Mouse (Mus musculus): ENCODE measurements around the gene Arnt2. TPM values are rescaled to one million over a fixed set of nuclear protein-coding genes. Genes with fewer than 3 reads are reported as not detected.

Gene Arnt2
- polyA plus RNA-seq, 1 experiment from 2014 or later = 5.8 TPM

DNA sequence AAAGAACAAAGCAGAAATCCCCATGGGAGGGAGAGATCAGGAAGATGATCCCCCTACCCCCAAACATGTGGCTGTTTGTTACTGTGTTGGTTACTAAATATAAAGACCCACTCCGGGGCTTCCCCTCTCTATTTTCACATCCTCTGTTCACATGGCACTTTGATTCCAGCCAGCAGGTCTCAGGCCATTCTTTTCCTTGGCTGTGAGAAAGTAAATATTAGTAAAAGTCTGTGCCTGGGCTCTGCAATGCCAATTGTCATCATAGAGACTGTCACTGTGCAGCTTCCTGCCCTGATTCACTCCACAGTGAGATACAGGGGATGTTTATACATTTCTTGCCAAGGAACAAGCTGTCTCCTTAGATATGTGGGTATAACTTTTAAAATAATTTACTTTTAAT, 197.9 kb downstream of the Arnt2 start:
- H3K4me2 ChIP-seq (ENCODE audit: low read length) = no peak overlapping the region
- WGBS = 29% methylated on average over 1 of the region's 1 CpGs
- H3K9ac ChIP-seq (ENCODE audit: low read length) = no peak overlapping the region
- no peaks in the 10 kb centered on the region for H3K27me3 ChIP-seq (replicated peaks; ENCODE audit: control insufficient read depth, insufficient read depth, low read length)
- no peaks in the 10 kb centered on the region for H3K9me3 ChIP-seq (ENCODE audit: control insufficient read depth, low read length)
- DNase-seq (ENCODE audit: low spot score) (no peak), ATAC-seq (replicated peaks; ENCODE audit: low FRiP score, low TSS enrichment, low read depth) (no peak)
- no peaks in the 10 kb centered on the region for H3K4me1 ChIP-seq (replicated peaks; ENCODE audit: control insufficient read depth, insufficient read depth, low read length)
- H3K27ac ChIP-seq (ENCODE audit: low read depth) = no peak overlapping the region
- no peaks in the 10 kb centered on the region for H3K36me3 ChIP-seq (ENCODE audit: control insufficient read depth, insufficient read depth, low read length)
- no peak overlapping the region for H3K4me3 ChIP-seq (ENCODE audit: low read depth, low read length)

DNA sequence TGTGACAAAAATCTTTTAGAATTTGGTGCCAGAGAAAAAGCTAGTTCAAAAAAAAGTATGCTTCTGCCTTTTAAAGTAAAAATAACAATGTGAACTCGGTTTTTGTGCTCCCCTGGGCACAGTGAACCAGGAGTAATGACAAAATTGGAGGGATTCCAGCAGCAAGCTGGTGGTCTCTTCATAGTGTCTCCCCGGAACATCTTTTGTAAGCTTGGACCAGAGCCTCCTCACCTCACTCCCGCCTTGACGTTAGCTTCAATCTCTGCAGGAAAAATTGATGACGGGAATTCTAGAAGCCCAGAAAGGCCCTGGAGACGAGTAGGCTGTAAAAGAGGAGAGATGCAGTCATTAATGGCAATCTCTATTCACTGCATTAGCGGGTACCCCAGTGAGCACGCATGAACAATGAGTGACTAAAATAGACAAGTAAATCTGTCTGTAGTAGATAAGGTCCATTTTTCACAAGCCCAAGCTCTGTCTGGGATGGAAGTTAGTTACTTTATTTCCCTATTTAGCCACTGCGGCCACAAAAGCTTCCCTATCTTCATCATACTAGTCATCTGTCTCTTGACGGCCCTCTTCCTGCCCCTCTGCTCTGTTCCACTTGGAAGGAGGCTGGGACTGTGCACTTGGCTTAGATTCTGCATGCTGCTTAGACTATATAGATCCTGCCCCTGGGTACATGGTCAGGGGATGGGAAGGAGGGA, 199.2 kb downstream of the Arnt2 start:
- ATAC-seq (replicated peaks; ENCODE audit: low FRiP score, low TSS enrichment, low read depth) (no peak), DNase-seq (ENCODE audit: low spot score) (no peak)
- no peak overlapping the region for H3K4me3 ChIP-seq (ENCODE audit: low read depth, low read length)
- no peaks in the 10 kb centered on the region for H3K27me3 ChIP-seq (replicated peaks; ENCODE audit: control insufficient read depth, insufficient read depth, low read length)
- H3K9me3 ChIP-seq (ENCODE audit: control insufficient read depth, low read length) = no peaks in the 10 kb centered on the region
- no peak overlapping the region for H3K9ac ChIP-seq (ENCODE audit: low read length)
- WGBS = 56% methylated on average over 10 of the region's 10 CpGs
- H3K4me1 ChIP-seq (replicated peaks; ENCODE audit: control insufficient read depth, insufficient read depth, low read length) = no peaks in the 10 kb centered on the region
- H3K36me3 ChIP-seq (ENCODE audit: control insufficient read depth, insufficient read depth, low read length) = no peaks in the 10 kb centered on the region
- no peak overlapping the region for H3K4me2 ChIP-seq (ENCODE audit: low read length)
- H3K27ac ChIP-seq (ENCODE audit: low read depth) = no peak overlapping the region

DNA sequence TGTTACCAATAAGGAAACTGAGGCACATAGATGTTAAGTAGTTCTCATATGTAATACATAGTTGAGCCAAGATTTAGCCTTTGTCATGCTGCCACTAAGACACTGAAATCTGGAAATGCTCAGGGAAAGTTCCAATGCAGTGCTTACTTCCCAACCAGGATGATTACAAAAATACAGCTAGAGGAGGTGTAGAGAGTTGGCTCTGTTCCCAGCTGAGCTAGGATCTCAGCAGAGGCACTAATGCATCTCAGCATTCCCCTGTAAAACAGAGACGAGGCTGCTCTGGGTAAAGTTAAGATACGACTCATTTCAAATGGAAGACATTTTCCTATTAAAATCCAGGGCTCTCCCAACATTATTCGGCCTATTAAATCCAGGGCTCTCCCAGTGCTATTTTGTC, 206.0 kb downstream of the Arnt2 start:
- no peak overlapping the region for H3K4me3 ChIP-seq (ENCODE audit: low read depth, low read length)
- peak overlapping the region; percentile 40; the same call in 1 of the 2 replicates for H3K27ac ChIP-seq (ENCODE audit: low read depth)
- H3K4me1 ChIP-seq (replicated peaks; ENCODE audit: control insufficient read depth, insufficient read depth, low read length) = no peaks in the 10 kb centered on the region
- no peaks in the 10 kb centered on the region for H3K36me3 ChIP-seq (ENCODE audit: control insufficient read depth, insufficient read depth, low read length)
- H3K27me3 ChIP-seq (replicated peaks; ENCODE audit: control insufficient read depth, insufficient read depth, low read length) = no peaks in the 10 kb centered on the region
- WGBS = 43% methylated on average over 3 of the region's 3 CpGs
- ATAC-seq (replicated peaks; ENCODE audit: low FRiP score, low TSS enrichment, low read depth) = no peak
- no peak overlapping the region for H3K9ac ChIP-seq (ENCODE audit: low read length)
- no peak overlapping the region for H3K4me2 ChIP-seq (ENCODE audit: low read length)
- no peaks in the 10 kb centered on the region for H3K9me3 ChIP-seq (ENCODE audit: control insufficient read depth, low read length)
- no peak for DNase-seq (ENCODE audit: low spot score)

DNA sequence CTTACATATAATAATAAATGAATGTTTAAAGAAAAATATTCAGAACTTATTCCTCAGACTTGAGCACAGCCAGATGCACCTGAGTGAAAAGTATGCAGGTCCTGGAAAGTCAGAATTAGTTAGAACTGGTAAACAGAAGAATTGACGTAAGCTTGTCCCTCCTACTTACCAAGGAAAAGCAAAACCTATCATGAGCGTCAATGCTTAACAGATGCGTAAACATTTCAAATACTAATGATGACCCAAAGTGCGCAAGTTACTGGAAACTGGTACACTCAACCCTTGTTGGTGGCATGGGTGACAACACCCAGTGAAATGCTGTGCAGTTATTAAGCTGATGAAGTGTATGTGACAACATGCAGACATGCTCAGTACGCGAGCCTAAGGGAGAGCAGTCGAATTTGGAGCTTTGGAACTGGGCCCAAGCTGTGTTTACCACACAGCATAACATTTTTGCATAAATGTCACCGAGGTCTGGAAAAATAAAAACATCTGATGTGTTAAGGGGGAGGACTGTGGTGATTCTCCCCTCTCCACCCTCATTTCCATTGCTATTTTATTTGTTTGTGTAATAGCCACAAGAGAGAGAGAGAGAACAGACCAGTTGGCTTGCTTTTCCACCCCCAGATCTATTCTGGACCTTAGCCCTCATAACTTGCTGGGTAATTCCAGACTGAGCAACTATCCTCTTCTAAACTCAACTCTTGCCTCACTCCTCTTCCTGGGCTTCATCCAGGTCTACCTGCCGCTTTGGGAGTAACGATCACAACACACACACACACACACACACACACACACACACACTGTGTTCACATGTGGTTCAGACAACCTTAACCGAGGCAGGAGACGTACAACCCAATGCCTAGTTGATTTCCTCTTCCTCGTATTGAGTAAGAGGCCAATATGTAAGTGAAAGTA, 208.6 kb downstream of the Arnt2 start:
- no peak overlapping the region for H3K9ac ChIP-seq (ENCODE audit: low read length)
- WGBS = 82% methylated on average over 13 of the region's 13 CpGs
- no peaks in the 10 kb centered on the region for H3K4me1 ChIP-seq (replicated peaks; ENCODE audit: control insufficient read depth, insufficient read depth, low read length)
- H3K4me2 ChIP-seq (ENCODE audit: low read length) = no peak overlapping the region
- no peak overlapping the region for H3K27ac ChIP-seq (ENCODE audit: low read depth)
- DNase-seq (ENCODE audit: low spot score) = peak; percentile 38
- no peaks in the 10 kb centered on the region for H3K27me3 ChIP-seq (replicated peaks; ENCODE audit: control insufficient read depth, insufficient read depth, low read length)
- H3K36me3 ChIP-seq (ENCODE audit: control insufficient read depth, insufficient read depth, low read length) = no peaks in the 10 kb centered on the region
- H3K4me3 ChIP-seq (ENCODE audit: low read depth, low read length) = no peak overlapping the region
- H3K9me3 ChIP-seq (ENCODE audit: control insufficient read depth, low read length) = no peaks in the 10 kb centered on the region
- ATAC-seq (replicated peaks; ENCODE audit: low FRiP score, low TSS enrichment, low read depth) = no peak

DNA sequence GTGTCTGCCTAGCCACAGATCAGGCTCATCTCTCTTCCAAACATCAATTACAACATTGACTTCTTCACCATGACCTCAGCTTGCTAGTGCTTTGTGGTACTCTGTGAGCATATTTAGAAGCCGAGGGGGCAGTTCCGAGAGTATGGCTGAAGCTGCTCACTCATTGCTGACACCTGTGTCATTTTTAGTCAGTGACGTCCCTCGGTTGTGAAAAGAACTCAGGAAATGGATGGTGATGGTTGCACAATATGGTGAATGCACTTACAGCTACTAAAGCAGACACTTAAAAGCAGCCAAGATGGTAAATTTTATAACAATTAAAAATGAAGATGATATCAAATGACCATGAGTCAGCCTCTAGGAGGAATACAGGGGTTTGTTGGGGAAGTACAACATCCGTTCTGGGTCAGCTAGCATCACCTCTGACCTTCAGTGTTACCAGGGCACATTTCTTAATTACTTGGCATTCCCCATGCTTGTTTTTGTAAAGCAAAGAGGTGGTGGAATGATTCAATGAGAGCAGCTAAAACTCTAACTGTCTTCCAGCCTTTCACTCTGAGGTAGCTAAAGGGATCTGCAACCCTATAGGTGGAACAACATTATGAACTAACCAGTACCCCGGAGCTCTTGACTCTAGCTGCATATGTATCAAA, 212.6 kb downstream of the Arnt2 start:
- H3K9me3 ChIP-seq (ENCODE audit: control insufficient read depth, low read length) = no peaks in the 10 kb centered on the region
- H3K4me2 ChIP-seq (ENCODE audit: low read length) = no peak overlapping the region
- DNase-seq (ENCODE audit: low spot score) (no peak), ATAC-seq (replicated peaks; ENCODE audit: low FRiP score, low TSS enrichment, low read depth) (no peak)
- WGBS = 87% methylated on average over 6 of the region's 6 CpGs
- H3K9ac ChIP-seq (ENCODE audit: low read length) = no peak overlapping the region
- H3K4me1 ChIP-seq (replicated peaks; ENCODE audit: control insufficient read depth, insufficient read depth, low read length) = no peaks in the 10 kb centered on the region
- no peaks in the 10 kb centered on the region for H3K27me3 ChIP-seq (replicated peaks; ENCODE audit: control insufficient read depth, insufficient read depth, low read length)
- H3K36me3 ChIP-seq (ENCODE audit: control insufficient read depth, insufficient read depth, low read length) = no peaks in the 10 kb centered on the region
- no peak overlapping the region for H3K4me3 ChIP-seq (ENCODE audit: low read depth, low read length)
- H3K27ac ChIP-seq (ENCODE audit: low read depth) = no peak overlapping the region

Other genes starting within 250 kb of the Arnt2 start
- 1.2 and 1.4 TPM in 2 replicates for gene Gm2115, start 118.8 kb upstream of the Arnt2 start, polyA plus RNA-seq (2014; fragmentation: Nextera tagmentation; extraction: Ambion mirVana)
- 10.8 and 11.3 TPM in 2 replicates for gene Fah, start 196.5 kb upstream of the Arnt2 start, polyA plus RNA-seq (2014; fragmentation: Nextera tagmentation; extraction: Ambion mirVana)

Data from intestine, embryonic 14.5 days (tissue).